Mouse (Mus musculus) midbrain, embryonic 16.5 days (tissue): Measurements from ENCODE around the gene Arhgef40. TPM values are rescaled to one million over a fixed set of nuclear protein-coding genes. Genes with fewer than 3 reads are reported as not detected.

Experiments
- ATAC-seq: fragments of 200-750 bp; cut with Nextera tagmentation; 2 replicates; pipeline ENCODE4 v1.8.0; 2017; ENCODE audit warnings: moderate TSS enrichment
- H3K27ac ChIP-seq: fragments of 300-500 bp; sonication (generic); 2 replicates; pipeline ENCODE4 v1.5.1; 2014; ENCODE audit warnings: mild to moderate bottlenecking, low read length, mixed read lengths
- H3K27me3 ChIP-seq: fragments of 300-500 bp; sonication (generic); 2 replicates; pipeline ENCODE4 v1.6.1; 2014; ENCODE audit warnings: low read depth, low read length, mixed read lengths; ENCODE audit not compliant: control insufficient read depth, insufficient read depth
- H3K36me3 ChIP-seq: fragments of 300-500 bp; sonication (generic); 2 replicates; pipeline ENCODE4 v1.6.1; 2014; ENCODE audit warnings: mild to moderate bottlenecking, low read length, moderate library complexity, mixed read lengths; ENCODE audit not compliant: control insufficient read depth, insufficient read depth
- H3K4me1 ChIP-seq: fragments of 300-500 bp; sonication (generic); 2 replicates; pipeline ENCODE4 v1.6.1; 2014; ENCODE audit warnings: mild to moderate bottlenecking, low read length, mixed read lengths; ENCODE audit not compliant: control insufficient read depth, insufficient read depth
- H3K4me2 ChIP-seq: fragments of 300-500 bp; sonication (generic); 2 replicates; pipeline ENCODE4 v1.6.1; 2014; ENCODE audit warnings: mild to moderate bottlenecking, low read length, mixed read lengths
- H3K4me3 ChIP-seq: fragments of 300-500 bp; sonication (generic); 2 replicates; pipeline ENCODE4 v1.5.1; 2014; ENCODE audit warnings: low read depth, mild to moderate bottlenecking, low read length, moderate library complexity, mixed read lengths
- H3K9ac ChIP-seq: fragments of 300-500 bp; sonication (generic); 2 replicates; pipeline ENCODE4 v1.6.1; 2014; ENCODE audit warnings: low read depth, low read length, mixed read lengths
- H3K9me3 ChIP-seq: fragments of 300-500 bp; sonication (generic); replicated peaks from 2 replicates; pipeline ENCODE4 v1.6.1; 2014; ENCODE audit warnings: mild to moderate bottlenecking, low read length, mixed read lengths; ENCODE audit not compliant: control insufficient read depth, poor library complexity, severe bottlenecking
- WGBS: fragments of 180-500 bp; shearing (Covaris S2); extraction: QIAGEN DNeasy Blood & Tissue Kit; methylation state at CpG from one replicate; pipeline ENCODE4 v1.1.7; 2014; 5-methylcytosine and 5-hydroxymethylcytosine counted together
- polyA plus RNA-seq: library from polyadenylated mRNA; unstranded; fragments of >200 nt; fragmentation: Nextera tagmentation; extraction: Ambion mirVana; gene quantifications from 2 replicates; pipeline ENCODE4 v1.2.1, GENCODE M21; 2015

Arhgef40 gene
- polyA plus RNA-seq, 1 experiment from 2014 or later, result 78.0 TPM

DNA sequence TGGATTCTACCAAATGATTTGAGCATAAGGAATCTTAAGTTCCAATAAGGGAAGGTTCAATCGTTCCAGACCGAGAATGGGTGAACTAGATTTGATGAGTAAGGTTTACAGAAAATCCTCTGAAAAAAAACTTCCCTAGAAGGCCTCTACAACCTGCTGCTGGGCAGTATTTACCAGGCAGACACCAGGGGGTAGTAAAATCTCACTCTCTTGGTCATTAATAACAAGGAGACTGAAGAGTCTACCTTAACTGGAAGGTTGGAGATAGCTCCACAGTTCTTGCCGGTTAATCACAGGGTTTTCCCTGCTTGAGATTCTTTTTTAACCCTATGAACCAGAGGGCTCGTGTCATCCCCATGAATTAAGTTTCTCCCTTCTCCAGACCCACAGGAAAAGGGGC, 1.3 kb upstream of the Arhgef40 start:
- Histone ChIP-seq H3K9ac (peak overlapping the region; percentile 18; the same call in 1 of the 2 replicates), H3K9me3 (no peaks in the 10 kb centered on the region), H3K27ac (0 out of 2 replicates have a peak overlapping the region, but pooled peaks have one; percentile 94), H3K4me3 (peak overlapping the region; percentile 79), H3K27me3 (no peaks in the 10 kb centered on the region), H3K4me2 (peak overlapping the region; percentile 97), H3K36me3 (0 out of 2 replicates have a peak, but pooled peaks cover 3% of the 10 kb centered on the region), H3K4me1 (peaks cover 21% of the 10 kb centered on the region)
- 54% methylated on average over 4 of the region's 4 CpGs for WGBS
- ATAC-seq, result no peak

DNA sequence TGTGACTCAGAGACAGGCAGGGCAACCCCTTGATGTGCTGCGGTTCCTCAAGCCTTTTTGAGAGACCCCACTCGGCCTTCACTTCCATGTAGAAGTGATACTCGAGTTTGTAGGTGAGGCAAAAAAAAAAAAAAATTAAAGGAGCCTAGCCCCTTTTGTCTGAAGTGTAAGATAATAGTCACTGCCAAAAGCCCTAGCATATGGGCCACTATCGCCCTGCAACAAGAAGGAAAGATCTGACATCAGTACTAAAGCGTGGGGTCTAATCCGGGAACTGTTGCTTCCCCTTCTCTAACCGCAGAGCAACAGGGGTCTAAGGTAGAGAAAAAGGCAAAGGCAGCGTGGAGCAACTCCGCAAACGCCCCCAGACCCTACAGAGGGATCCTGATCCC, 668 bp upstream of the Arhgef40 start:
- no peaks in the 10 kb centered on the region for H3K9me3 ChIP-seq
- H3K4me2 ChIP-seq, result peak overlapping the region; percentile 97
- H3K27ac ChIP-seq, result peak overlapping the region; percentile 94
- H3K36me3 ChIP-seq, result peaks cover 7% of the 10 kb centered on the region; the same call in 1 of the 2 replicates
- no peak for ATAC-seq
- H3K9ac ChIP-seq, result peak overlapping the region; percentile 91
- H3K4me1 ChIP-seq, result peaks cover 21% of the 10 kb centered on the region
- peak overlapping the region; percentile 79 for H3K4me3 ChIP-seq
- H3K27me3 ChIP-seq, result no peaks in the 10 kb centered on the region
- WGBS, result 4% methylated on average over 10 of the region's 10 CpGs

GRCm38 (mm10) chr14:51985301-51986152, 1.0 kb downstream of the Arhgef40 start:
- H3K27me3 ChIP-seq, result no peaks in the 10 kb centered on the region
- H3K4me3 ChIP-seq, result peak overlapping the region; percentile 79
- peaks cover 29% of the 10 kb centered on the region for H3K4me1 ChIP-seq
- ATAC-seq, result peak; percentile 50
- H3K9me3 ChIP-seq, result no peaks in the 10 kb centered on the region
- 0% methylated on average over 27 of the region's 27 CpGs for WGBS
- peak overlapping the region; percentile 94 for H3K27ac ChIP-seq
- H3K4me2 ChIP-seq, result peak overlapping the region; percentile 97
- H3K9ac ChIP-seq, result peak overlapping the region; percentile 91
- peaks cover 21% of the 10 kb centered on the region for H3K36me3 ChIP-seq

GRCm38 (mm10) chr14:51986153-51986505, 1.6 kb downstream of the Arhgef40 start:
- H3K27me3 ChIP-seq, result no peaks in the 10 kb centered on the region
- no peaks in the 10 kb centered on the region for H3K9me3 ChIP-seq
- peak overlapping the region; percentile 94 for H3K27ac ChIP-seq
- peak overlapping the region; percentile 97 for H3K4me2 ChIP-seq
- peaks cover 26% of the 10 kb centered on the region for H3K36me3 ChIP-seq
- 1% methylated on average over 7 of the region's 7 CpGs for WGBS
- ATAC-seq, result no peak
- H3K4me1 ChIP-seq, result peaks cover 29% of the 10 kb centered on the region
- H3K9ac ChIP-seq, result peak overlapping the region; percentile 91
- H3K4me3 ChIP-seq, result peak overlapping the region; percentile 79

- peaks cover 29% of the 10 kb centered on the region for H3K4me1 ChIP-seq
Measured at GRCm38 (mm10) chr14:51987177-51987576, 2.7 kb downstream of the Arhgef40 start.

GRCm38 (mm10) chr14:51988731-51989130, 4.2 kb downstream of the Arhgef40 start:
- Histone ChIP-seq H3K9ac (no peak overlapping the region), H3K4me3 (no peak overlapping the region), H3K9me3 (no peaks in the 10 kb centered on the region), H3K27ac (no peak overlapping the region), H3K4me1 (peaks cover 23% of the 10 kb centered on the region), H3K36me3 (peaks cover 44% of the 10 kb centered on the region), H3K27me3 (no peaks in the 10 kb centered on the region), H3K4me2 (no peak overlapping the region)
- no peak for ATAC-seq
- WGBS, result 76% methylated on average over 12 of the region's 12 CpGs

More at GRCm38 (mm10) chr14:51987177-51987576, 2.7 kb downstream of the Arhgef40 start:
- Histone ChIP-seq H3K27me3 (no peaks in the 10 kb centered on the region), H3K27ac (no peak overlapping the region), H3K9ac (0 out of 2 replicates have a peak overlapping the region, but pooled peaks have one; percentile 10), H3K4me2 (no peak overlapping the region), H3K36me3 (peaks cover 34% of the 10 kb centered on the region), H3K4me3 (no peak overlapping the region), H3K9me3 (no peaks in the 10 kb centered on the region)
- WGBS, result 96% methylated on average over 6 of the region's 6 CpGs
- ATAC-seq, result no peak

DNA sequence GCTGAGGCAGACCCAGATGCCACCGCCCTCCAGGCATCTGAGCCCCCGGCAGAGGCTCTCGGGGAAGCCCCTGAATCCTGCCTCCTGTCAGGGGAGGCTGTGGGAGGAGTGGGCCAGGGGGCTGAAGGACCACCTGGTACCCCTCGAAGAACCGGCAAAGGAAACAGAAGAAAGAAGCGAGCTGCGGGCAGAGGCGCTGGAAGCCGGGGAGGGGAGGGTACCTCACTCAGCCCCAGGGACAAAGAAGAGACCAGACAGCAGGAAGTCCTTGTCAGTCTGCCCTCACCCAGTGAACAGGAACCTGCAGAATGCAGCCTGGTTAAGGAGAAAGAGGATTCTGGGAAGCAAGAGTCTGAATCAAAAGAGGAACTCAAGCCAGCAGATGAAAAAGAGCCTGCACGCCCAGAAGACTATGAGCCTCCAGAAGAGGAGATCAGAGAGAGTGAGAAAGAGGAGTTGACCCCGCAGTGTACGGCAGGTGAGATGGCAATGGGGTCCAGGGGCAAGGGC, 5.0 kb downstream of the Arhgef40 start:
- peaks cover 48% of the 10 kb centered on the region for H3K36me3 ChIP-seq

DNA sequence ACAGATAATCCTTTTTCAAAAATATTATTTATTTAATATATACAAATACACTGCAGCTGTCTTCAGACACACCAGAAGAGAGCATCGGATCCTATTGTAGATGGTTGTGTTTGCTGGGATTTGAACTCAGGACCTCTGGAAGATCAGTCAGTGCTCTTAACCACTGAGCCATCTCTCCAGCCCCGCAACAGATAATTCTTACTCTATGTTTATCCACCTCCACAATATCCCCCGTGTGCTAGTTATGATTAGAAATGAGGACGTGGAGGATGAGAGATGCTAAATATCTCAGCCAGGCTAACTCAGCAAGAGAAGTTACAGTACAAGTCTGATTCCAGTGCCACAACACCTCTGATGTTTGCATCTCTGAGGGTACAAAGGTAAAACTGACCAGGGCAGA, 9.9 kb downstream of the Arhgef40 start:
- no peak for ATAC-seq
- no peak overlapping the region for H3K9ac ChIP-seq
- no peak overlapping the region for H3K4me3 ChIP-seq
- H3K9me3 ChIP-seq, result no peaks in the 10 kb centered on the region
- no peaks in the 10 kb centered on the region for H3K27me3 ChIP-seq
- 90% methylated on average over 4 of the region's 4 CpGs for WGBS
- H3K36me3 ChIP-seq, result peaks cover 68% of the 10 kb centered on the region
- H3K27ac ChIP-seq, result no peak overlapping the region
- H3K4me1 ChIP-seq, result peaks cover 4% of the 10 kb centered on the region; the same call in 1 of the 2 replicates
- no peak overlapping the region for H3K4me2 ChIP-seq

More for the DNA sequence above, 5.0 kb downstream of the Arhgef40 start:
- ATAC-seq, result no peak
- no peaks in the 10 kb centered on the region for H3K9me3 ChIP-seq
- H3K27ac ChIP-seq, result peak overlapping the region; percentile 22; the same call in 1 of the 2 replicates
- H3K4me2 ChIP-seq, result no peak overlapping the region
- H3K4me1 ChIP-seq, result peaks cover 23% of the 10 kb centered on the region
- no peaks in the 10 kb centered on the region for H3K27me3 ChIP-seq
- WGBS, result 56% methylated on average over 12 of the region's 12 CpGs
- no peak overlapping the region for H3K4me3 ChIP-seq
- peak overlapping the region; percentile 5; the same call in 1 of the 2 replicates for H3K9ac ChIP-seq
